Mouse (Mus musculus) embryo, embryonic 10 days (tissue): ENCODE measurements around the gene Sub1.

Source experiments
- DNase-seq: peaks from one replicate; pipeline ENCODE4 v3.0.0-alpha.2; 2015; ENCODE audit warnings: low spot score

Gene Sub1

DNA sequence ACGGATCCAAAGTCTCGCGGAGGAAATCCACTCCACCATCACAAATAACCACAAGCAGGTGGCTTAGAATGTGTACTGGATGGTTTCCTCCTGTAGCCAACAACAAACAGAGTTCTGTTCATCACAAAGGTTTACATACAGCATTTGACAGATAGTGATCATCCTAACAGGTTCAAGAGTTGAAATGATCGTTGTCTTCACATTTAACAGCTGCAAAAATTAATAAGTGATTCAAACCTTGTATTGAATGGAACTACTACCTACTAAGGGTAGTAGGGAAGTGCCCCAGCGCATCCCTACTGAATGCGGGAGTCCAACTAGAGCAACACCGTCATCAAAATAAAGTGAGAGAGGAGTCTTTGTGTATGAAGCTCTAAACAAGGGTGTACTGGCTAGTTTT lies at the start of gene Sub1:
Sub1 (minus strand) TSS at position 101 of the 400 bp plus-strand sequence.
- DNase-seq, result no peak

DNA sequence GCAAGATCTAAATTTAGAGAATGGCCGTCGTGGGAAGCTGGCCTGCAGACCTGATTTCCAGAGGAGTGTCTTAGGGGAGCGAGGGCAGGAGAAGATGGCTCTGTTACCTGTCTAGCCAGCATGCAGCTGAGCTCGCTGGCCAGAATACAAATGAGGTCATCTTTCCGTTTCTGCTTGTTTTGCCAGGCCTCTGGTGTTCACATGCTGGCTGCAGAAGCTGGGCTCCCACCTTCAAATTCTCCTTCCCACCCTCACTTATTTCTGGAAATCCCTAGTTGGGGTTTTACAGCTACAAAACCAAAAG lies 43.6 kb upstream of the Sub1 start:
- DNase-seq, result no peak

DNA sequence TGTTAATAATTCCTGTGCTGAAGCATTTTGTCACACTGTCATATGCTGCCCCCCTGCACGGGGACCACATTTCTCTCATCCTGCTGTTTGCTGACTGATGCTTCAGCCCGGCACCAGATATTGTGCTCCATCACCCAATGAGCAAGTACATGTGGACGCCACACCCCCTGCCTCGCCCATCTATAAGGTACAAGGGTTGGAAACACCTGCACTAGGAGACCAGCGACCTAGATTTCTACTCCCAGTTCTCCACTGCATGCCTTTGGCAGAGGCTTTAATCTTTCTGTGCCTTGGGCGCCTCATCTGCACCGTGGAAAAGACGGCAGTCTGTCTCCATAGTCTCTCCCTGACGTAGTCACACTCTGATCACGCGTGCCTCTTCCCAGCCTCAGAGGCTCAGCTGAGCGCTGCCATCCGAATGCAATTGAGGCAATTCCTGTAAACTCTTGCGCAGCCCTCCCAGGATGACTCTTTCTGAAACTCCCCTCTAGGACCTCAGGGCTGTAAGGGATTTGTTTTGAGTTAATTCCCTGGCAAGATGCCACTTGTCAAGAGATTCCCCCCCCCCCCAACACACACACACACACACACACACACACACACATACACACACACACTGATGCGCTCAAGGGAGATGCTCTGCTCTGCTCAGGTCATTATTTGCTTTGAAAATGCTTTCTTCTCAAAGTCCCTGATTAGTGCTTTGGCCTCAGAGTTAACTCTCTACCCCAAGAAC lies 43.1 kb upstream of the Sub1 start:
- no peak for DNase-seq

DNA sequence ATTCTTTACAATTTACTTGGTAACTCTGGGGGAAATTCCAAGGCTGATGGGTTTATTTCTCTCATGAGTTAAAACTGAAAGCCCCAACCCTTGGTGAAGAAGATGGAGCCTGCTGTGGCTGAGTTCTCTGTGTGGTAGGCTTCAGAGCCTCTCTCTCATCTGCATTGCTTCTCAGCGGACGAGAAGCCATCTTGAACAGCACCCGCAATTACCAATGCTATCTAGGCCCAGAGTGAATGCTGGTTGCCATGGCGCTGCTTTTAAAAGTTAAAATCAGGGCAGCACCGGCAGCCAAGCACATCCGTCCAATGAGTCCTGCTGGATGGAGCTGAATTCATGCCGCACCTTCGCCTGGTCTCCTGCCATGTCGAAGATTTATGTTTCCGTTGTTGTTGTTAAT lies 42.5 kb upstream of the Sub1 start:
- DNase-seq, result no peak

DNA sequence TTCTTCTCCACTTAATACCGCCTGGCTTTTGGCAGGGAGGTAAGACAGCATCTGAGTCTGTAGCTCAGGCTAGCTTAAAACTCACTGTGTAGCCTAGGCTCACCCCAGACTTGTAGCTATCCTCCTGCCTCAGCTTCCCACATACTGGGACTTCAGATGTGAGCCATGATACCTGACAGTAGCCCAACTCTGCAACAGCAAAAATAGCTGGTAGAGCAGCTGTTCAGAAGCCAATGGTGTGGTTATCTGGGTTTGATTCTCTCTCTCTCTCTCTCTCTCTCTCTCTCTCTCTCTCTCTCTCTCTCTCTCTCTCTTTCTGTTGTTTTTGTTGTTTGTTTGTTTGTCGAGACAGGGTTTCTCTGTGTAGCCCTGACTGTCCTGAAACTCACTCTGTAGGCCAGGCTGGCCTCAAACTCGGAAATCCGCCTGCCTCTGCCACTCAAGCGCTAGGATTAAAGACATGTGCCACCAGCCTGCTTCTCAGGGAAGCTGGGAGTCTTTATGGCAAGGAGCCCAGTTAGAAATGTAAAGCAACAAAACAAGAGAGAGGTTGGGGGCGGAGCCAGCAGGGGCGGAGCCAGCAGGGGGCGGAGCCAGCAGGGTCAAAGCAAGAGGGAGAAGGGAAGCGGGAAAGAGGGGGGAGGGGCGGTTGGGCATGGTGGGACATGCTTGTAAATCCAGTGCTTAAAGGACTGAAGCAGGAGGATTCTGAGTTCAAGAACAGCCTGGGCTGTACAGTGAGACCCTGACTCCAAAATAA lies 41.3 kb upstream of the Sub1 start:
- DNase-seq, result peak; percentile 6

DNA sequence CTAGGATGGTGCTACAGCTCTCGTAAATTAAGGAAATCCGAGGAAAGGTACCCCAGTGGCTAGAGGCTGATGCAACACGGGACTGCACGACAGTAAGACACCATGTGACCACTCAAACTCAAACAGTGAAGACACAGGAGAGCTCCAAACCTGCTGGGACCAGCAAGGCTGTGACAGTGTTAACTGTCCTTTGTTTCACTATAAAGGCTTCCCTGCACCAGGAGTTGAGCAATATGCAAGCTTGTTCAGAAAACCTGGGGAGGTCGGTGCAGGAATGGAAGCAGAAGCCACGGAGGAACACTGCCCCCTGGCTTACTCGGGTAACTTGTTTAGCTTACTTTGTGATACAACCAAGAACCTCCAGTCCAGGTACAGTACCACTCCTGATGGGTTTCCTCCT lies 40.4 kb upstream of the Sub1 start:
- no peak for DNase-seq

DNA sequence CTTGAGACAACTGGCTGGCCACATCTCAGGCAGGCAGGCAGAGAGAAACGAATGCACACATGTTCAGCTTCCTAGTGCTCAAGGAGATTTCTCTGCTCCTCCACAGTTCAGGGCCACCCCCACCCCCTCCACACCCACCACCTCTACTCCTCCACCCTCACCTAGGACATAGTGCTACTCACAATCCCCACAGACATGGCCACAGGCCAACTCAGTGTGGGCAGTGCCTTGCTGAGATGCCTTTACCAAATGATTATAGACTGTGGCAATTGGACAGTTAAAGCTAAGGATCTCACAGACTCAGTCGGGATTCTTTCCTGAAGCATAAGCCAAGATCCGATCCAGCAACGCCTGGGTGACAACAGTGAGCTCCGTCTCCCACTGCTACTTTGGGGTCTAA lies 39.9 kb upstream of the Sub1 start:
- DNase-seq, result no peak

DNA sequence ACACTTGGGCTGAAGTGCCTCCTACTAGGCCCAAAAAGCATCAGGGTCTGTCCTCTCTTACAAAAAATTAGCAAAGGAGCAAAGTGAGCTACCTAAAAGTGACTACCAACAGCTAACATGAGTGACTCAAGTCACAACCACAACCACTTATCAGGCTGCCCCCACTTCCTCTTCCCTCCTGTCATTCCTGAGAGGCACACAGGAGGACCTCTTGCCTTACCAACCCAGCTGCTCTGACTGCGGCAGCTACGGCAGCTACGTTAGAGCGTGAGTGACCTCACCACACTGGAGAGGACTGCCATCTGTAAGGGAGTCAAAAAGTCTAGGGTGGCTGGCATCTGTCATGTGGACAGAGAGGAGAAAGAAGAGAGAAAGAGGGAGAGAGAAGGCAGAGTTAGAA lies 37.5 kb upstream of the Sub1 start:
- no peak for DNase-seq

DNA sequence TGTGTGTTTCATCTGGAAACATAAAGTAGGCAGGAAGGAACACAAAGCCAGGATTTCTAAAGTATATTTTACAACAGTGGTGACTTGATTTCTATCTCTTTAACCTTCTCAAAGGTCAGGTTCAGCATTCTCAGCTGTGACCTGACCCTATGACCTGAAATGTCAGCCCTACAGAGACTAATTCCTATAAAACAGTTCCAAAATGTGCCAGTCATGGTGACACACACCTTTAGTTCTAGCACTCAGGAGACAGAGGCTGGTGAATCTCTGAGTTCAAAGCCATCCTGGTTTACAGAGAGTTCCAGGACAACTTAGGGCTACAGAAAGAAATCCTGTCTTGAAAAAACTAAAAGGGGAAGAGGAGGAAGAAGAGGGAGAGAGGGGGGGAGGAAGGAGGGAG lies 36.4 kb upstream of the Sub1 start:
- no peak for DNase-seq

DNA sequence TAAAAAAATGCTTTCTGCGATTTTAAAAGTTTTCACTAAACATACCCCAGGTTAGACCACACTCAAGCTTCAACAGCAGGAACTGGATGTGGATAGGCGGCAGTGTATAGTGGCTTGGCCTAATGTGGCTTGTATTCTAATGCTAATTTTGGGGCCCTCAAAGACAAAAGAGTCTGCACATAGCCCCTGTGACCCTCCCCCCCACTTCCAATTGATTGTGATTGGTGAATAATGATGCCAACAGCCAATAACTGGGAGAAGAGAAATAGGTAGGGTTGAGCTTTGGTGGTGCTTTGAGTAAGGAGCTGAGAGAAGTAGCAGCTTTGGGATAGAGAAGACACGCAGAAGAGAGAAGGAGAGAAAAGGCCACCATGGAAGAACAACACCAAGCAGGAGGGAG lies 35.7 kb upstream of the Sub1 start:
- DNase-seq, result no peak

DNA sequence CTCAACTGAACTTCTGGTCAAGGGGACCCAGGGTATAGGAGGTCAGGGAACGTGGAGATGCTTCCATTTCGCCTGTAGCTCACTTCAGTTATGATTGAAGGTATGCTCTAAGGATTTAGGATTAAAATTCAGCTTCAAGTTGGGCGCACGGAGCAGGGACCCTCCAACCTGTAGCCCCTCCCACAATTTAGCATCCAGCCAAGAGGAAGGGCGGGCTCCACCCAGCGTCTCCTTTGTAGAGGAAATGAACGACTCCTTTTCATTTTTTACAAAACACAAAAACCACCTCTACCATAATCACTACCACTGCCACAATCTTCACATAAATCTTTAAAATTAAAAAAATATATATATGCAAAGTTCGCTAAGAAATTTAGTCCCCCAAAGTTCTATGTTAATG lies 35.1 kb upstream of the Sub1 start:
- no peak for DNase-seq

DNA sequence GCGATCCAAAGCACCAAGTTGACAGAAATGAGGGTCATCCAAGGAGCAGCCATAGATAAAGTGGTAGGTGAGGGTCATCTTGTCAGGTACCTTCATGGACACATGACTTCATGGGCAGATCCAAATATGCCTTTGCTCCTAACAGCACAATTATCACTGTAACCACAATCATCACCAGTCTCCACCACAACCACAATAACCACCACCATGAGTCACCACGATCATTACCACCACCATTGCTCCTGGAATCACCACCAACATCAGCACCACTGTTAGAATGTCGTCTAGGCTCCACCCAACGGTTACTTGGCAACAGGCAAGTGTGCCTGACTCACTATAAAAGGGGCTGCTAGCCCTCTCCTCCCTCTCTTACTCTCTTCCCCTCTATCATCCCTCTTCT lies 33.4 kb upstream of the Sub1 start:
- no peak for DNase-seq

DNA sequence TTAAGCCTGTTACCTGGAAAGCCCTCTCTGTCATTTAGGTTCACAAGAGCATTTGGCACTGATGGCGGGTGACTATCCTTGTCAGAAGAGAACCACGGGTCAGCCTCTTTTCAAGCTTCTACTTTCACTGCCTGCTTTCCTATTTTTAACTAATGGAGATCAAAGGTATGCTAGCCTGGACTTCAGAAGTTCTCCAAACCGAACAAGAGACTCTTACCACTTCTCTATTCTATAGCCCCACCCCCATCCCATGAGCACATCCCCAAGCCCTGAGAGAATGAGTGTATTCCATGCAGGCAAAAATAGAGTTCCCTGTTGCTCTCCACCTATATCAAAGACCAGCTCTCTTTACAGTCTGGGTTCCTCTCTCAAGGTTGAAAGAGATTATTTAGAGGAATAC lies 31.0 kb upstream of the Sub1 start:
- DNase-seq, result no peak

DNA sequence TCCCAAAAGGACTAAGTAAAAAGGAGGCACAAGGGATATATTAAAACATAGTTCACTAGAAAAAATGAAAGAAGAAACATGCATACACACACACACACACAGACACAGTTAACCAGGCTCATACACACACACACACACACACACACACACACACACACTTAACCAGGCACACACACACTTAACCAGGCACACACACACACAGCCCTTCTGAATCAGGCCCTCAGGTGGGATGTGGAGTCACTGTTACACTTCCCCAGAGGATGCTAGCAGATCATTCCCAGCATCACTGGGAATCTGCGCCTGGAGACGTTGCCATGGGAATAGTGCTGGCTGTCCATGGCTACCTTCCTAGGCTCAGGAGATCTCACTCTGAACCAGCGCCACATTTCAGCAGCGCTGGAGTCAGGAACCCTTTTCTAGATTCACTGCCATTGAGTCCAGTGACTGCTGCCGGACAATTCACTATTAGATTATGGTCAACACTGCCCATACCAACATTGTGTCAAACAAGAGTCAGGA lies 30.2 kb upstream of the Sub1 start:
- DNase-seq, result no peak

DNA sequence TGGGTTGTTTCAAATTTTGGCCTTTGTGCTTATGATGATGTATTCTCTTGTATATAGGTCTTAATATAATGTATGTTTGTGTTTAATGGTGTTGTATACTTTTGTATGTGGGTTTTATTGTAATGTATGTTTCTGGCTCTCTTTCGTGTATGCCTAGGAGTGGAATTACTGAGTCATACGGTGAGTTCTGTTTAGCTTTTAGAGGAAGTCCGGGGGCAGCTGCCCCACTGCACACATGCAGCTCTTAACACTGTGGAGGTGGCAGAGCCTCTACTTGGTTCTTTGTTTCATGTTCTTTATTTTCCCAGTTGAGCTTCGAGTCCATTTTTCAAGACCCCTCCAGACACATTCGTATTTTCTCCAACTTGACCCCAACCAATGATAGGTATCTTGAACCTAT lies 29.2 kb upstream of the Sub1 start:
- DNase-seq, result no peak

DNA sequence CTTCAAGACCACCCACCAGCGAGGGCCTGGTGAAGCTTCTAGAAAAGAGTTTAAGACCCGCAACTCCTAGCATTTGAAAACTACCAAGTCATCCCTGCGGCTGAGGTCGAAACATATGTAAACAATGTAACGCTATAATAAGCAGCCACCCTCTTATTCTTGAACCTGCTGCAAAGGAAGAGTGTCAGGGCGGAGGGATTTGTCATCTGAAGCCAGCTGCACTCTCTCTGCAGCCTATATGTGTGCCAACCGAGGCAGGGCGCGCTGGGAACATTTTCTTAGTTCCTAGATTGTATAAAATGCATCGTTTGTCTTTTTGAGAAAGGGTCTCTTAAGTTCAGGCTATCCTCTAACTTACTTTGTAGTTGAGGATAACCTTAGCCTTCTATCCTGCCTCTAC lies 28.6 kb upstream of the Sub1 start:
- no peak for DNase-seq

DNA sequence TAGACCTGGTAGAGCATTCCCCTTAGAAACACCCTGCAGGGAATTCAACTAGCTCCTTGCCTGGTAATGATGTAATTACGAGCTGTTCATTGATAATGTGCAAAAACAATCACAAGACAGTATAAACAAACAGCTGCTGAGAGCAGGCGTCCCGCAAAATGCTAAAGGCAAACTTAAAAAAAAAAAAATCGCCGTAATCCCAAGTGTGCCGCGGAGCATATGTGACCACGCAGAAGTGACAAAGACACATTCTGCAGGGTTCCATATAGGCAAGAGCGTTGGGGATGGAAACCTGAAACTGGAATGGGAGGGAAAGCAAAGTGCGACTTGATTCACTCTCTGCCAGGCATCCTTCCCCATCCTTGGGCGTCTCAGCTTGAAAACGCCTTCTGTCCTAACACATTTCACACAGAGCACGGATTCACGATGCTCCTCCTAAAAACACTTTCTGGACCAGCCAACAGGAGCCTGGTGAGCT lies 28.0 kb upstream of the Sub1 start:
- DNase-seq, result no peak

DNA sequence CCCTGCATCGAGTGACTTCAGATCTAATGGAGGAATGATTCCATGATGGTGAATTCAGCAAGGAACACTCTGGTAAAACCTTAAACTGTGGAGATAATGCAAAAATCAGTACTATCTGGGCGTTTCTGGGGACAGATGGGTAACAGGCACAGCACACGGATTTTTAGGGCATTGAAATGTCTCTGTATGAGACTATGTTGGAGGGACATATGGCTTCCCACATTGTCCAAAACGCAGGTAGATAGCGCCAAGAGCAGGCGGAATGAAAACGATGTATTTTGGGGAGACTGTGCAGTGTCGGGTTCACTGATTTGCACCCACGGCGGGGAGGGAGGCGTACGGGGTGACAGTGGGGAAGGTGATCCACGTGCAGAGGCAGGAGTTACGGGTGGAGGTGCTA lies 22.7 kb upstream of the Sub1 start:
- no peak for DNase-seq

DNA sequence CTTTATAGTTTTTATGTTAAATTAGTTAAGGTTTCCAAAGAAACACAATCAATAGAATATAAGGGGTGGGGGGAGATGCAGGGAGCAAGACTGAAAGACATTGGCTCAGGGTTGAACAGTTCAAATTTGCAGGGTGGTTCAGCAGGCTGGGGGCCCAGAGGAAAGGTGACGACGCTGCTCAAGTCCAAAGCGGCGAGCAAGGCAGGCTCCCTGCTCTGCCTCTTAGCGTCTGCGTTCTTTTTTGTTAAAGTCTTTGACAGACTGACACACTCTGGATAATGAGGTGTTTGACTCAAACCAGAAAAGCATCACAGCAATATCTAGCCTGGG lies 21.6 kb upstream of the Sub1 start:
- DNase-seq, result no peak

DNA sequence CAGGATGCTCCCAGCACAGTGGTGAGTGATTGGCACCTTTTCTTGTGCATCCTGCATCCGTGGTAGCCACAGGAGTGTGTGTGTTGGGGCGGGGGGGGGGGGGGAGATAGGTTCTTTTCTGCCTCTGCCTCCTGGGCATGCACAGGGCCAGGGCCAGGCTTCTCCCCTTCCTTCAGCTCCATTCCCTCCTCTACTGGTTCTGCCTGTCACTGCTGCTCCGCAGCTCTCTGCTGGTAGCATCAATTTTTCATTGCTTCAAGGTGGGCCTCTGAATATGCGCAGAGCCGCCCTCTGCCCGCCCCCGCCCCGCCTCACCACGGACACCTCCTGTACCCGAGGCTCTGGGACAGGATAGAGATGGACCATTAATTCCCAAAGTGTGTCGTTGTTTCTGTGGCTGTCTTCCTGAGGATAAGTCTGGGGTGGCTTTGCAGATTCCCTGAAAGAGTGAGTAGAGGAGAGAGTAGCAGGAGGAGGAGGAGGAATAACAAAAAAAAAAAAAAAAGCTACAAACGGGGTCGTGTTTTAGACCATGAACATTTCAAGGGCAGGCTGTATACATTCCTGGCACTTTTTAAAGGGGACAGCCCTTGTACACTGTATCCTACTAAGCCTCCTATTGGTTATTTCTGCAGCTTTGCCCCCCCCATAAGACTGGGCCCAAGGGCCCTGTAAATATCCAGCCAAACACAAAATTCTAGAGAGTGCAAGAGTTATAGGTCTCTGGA lies 21.1 kb upstream of the Sub1 start:
- DNase-seq, result no peak

DNA sequence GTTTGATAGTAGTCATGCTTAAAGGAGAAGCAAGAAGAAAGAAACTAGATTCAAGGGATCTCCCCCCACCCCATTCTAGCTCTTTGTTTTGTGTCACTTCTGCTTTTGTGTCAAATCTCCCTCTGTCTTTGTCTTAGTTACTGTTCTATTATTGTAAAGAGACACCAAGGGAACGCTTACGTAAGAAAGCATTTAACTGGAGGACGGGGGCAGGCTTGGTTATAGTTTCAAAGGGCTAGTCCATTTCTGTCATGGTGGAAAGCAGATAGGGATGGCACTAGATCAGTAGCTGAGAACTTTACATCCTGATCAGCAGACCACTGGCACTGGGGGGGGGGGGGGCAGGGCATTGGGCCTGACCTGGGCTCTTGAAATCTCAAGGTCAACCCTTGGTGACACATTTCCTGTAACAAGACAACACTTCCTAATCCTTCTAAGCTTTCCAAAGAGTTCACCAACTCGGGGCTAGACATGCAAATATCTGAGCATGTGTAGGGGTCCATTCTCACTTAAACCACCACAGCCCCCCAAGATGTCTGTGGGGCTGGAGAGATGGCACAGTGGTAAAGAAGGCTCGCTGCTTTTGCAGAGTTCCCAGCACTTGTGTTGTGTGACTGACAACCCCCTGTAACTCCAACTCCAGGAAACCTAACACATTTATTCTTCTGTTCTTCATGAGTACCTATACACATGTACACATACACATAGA lies 17.6 kb upstream of the Sub1 start:
- no peak for DNase-seq

DNA sequence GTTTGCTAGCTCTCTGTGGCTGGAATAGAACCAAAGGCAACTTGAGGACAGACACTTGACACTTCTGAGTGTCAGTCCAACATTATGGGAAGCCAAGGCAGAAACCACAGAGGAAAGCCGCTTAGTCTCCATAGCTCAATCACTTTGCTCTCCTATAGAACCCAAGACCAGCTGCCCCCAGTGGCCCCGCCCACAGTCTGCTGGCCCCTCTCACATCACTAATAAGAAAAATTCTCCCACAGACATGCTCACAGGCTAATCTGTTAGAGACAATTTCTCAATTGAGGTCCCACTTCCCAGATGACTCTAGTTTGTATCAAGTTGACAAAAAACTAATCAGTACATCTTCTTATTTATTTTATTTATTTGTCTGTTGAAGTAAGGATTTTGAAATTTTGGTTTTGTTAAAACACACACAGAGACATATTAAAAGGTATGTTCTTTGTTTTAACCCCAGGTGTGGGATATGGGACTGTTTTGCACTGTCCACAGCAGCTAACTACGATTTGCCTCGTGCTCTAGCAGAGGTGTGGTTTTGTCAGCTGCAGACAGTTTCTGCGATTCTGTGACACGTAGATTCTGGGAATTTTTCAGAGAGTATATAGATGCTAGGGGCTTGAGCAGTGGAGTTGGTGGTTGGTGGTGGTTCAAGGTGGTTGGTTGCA lies 16.9 kb upstream of the Sub1 start:
- DNase-seq, result no peak
